Mouse (Mus musculus): ENCODE measurements around the gene Ptpa.

DNA sequence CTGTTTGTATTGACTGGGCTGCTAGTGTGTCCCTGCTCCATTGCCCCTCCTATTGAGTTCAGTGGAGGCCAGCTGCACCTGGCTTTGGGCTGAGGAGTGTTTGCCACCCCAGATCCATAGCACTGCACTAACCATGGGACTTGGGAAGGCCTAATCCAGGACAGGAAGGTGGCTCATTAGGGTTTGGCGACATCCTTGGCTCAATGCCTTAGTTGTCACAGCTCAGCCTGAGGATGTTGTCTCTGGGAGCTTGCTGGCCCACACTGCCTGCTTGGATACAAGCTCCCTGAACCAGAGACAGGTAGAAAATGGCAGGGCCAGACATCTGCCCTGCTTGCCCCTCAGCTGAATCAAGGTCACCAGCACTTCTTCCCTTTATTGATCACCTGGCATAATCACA, 14.3 kb upstream of the Ptpa start:
- TF ChIP-seq CTCF (IDR thresholded peaks at IDR 0.05; ENCODE audit: low read depth): no peak
- no peak for TF ChIP-seq EP300 (IDR thresholded peaks at IDR 0.05; ENCODE audit: low read depth)

Data from heart, postnatal 0 days (tissue).